Mouse (Mus musculus) liver, embryonic 16.5 days (tissue): Measurements from ENCODE around the gene Rasgef1b. TPM values are rescaled to one million over a fixed set of nuclear protein-coding genes. Genes with fewer than 3 reads are reported as not detected.

Source experiments
- ATAC-seq: fragments of 200-750 bp; cut with Nextera tagmentation; 2 replicates; pipeline ENCODE4 v1.8.0; 2017; ENCODE audit warnings: low read depth, mild to moderate bottlenecking, moderate number of reproducible peaks, moderate library complexity
- H3K27ac ChIP-seq: fragments of 300-500 bp; sonication (generic); 2 replicates; pipeline ENCODE4 v1.5.1; 2014; ENCODE audit warnings: mild to moderate bottlenecking, low read length
- H3K27me3 ChIP-seq: fragments of 300-500 bp; sonication (generic); 2 replicates; pipeline ENCODE4 v1.6.1; 2014; ENCODE audit warnings: low read depth, low read length, mixed read lengths; ENCODE audit not compliant: control insufficient read depth, insufficient read depth
- H3K36me3 ChIP-seq: fragments of 300-500 bp; sonication (generic); 2 replicates; pipeline ENCODE4 v1.6.1; 2014; ENCODE audit warnings: mild to moderate bottlenecking; ENCODE audit not compliant: control insufficient read depth, insufficient read depth
- H3K4me1 ChIP-seq: fragments of 300-500 bp; sonication (generic); 2 replicates; pipeline ENCODE4 v1.6.1; 2014; ENCODE audit warnings: low read depth, low read length, mixed read lengths; ENCODE audit not compliant: control insufficient read depth
- H3K4me2 ChIP-seq: fragments of 300-500 bp; sonication (generic); 2 replicates; pipeline ENCODE4 v1.6.1; 2014; ENCODE audit warnings: low read depth, low read length, mixed read lengths
- H3K4me3 ChIP-seq: fragments of 300-500 bp; sonication (generic); 2 replicates; pipeline ENCODE4 v1.5.1; 2014; ENCODE audit warnings: low read depth, mild to moderate bottlenecking, low read length
- H3K9ac ChIP-seq: fragments of 300-500 bp; sonication (generic); 2 replicates; pipeline ENCODE4 v1.6.1; 2014; ENCODE audit warnings: low read depth, low read length
- H3K9me3 ChIP-seq: fragments of 300-500 bp; sonication (generic); replicated peaks from 2 replicates; pipeline ENCODE4 v1.6.1; 2016; ENCODE audit warnings: low read length; ENCODE audit not compliant: control insufficient read depth
- WGBS: fragments of 180-500 bp; shearing (Covaris S2); extraction: QIAGEN DNeasy Blood & Tissue Kit; methylation state at CpG from one replicate; pipeline ENCODE4 v1.1.7; 2014; ENCODE audit not compliant: insufficient replicate concordance; 5-methylcytosine and 5-hydroxymethylcytosine counted together
- polyA plus RNA-seq: library from polyadenylated mRNA; unstranded; fragments of >200 nt; fragmentation: Nextera tagmentation; extraction: Ambion mirVana; gene quantifications from 2 replicates; pipeline ENCODE4 v1.2.1, GENCODE M21; 2015

Gene Rasgef1b
- polyA plus RNA-seq, 1 experiment from 2014 or later: 11.5 TPM

DNA sequence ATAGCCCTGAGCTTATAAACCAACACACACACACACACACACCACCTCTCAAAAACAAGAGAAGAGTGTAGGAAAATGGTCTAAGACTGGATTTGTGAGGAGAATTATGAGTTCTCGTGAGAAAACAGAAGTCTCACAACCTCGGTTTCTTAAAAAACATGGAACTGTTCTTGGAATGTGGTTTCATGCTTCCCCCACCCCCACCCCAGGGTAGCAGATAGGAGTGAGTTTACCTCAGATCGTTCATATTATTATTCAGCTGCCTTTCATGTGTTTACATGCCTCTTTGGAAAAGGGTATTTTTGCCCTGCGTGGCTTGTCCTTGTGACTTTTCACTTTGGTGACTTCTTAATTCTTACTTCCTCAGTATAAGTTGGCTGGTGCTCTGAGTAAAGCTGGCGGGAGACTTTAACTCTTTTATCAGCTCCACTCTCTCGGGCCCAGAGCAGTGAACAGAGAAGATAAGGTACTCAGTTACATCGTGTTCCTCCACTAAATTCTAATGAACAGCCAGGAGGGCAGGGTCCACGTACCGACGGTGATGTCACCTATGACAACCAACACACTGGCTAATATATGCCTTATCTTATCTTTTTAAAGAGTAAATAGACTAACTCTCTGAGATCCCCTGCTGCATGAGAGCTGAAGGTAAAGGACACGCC, 96.1 kb downstream of the Rasgef1b start:
- peak overlapping the region; percentile 7 for H3K4me2 ChIP-seq
- no peaks in the 10 kb centered on the region for H3K36me3 ChIP-seq
- H3K4me1 ChIP-seq: peaks cover 21% of the 10 kb centered on the region
- H3K9me3 ChIP-seq: no peaks in the 10 kb centered on the region
- no peak overlapping the region for H3K9ac ChIP-seq
- 6% methylated on average over 11 of the region's 11 CpGs for WGBS
- H3K27ac ChIP-seq: peak overlapping the region; percentile 52
- no peaks in the 10 kb centered on the region for H3K27me3 ChIP-seq
- no peak overlapping the region for H3K4me3 ChIP-seq
- peak; percentile 95 for ATAC-seq

DNA sequence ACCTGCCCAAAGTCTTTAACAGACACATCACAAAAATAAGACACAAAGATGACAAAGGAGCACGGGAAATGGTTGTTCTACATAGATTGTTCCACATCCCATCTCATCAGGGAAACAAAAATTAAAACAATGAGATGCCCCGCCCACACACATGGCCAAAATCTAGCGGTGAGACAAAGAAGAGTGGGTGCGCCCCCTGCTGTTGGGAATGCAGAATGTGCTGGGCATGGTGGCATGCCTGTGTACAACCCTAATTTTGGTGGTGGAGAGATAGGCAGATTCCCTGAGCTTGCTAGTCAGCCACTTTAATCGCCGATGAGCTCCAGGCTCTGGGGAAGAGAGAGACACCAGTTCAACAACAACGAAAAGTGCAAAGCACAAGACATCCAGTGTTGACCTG, 98.8 kb downstream of the Rasgef1b start:
- Histone ChIP-seq H3K4me2 (no peak overlapping the region), H3K27ac (no peak overlapping the region), H3K27me3 (no peaks in the 10 kb centered on the region), H3K9me3 (no peaks in the 10 kb centered on the region), H3K4me3 (no peak overlapping the region), H3K9ac (no peak overlapping the region), H3K4me1 (peaks cover 19% of the 10 kb centered on the region), H3K36me3 (no peaks in the 10 kb centered on the region)
- no peak for ATAC-seq
- WGBS: 50% methylated on average over 7 of the region's 7 CpGs

DNA sequence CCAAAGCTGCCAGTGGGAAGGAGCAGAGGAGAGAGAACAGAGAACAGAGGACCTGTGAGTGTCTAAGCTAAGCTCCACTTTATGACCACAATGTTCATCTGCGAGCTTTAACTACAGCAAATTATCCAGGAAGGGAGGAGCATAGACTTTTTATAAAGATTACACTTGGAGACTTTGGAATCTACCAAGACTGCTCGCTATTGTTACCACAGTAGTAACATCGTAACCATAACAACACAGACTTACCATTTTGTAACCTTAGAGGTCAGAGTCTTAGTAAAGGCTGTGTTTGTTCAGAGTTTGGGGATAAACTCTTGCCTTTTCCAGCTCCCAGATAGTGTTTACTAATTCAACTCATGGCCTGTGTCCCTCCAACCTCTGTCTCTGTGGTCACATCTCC, 103.3 kb downstream of the Rasgef1b start:
- H3K27me3 ChIP-seq: no peaks in the 10 kb centered on the region
- ATAC-seq: peak; percentile 45
- H3K9me3 ChIP-seq: no peaks in the 10 kb centered on the region
- no peak overlapping the region for H3K9ac ChIP-seq
- no peaks in the 10 kb centered on the region; the same call in 1 of the 2 replicates for H3K4me1 ChIP-seq
- H3K36me3 ChIP-seq: no peaks in the 10 kb centered on the region
- no peak overlapping the region for H3K4me3 ChIP-seq
- H3K4me2 ChIP-seq: no peak overlapping the region
- H3K27ac ChIP-seq: no peak overlapping the region
- WGBS: 53% methylated on average over 3 of the region's 3 CpGs

DNA sequence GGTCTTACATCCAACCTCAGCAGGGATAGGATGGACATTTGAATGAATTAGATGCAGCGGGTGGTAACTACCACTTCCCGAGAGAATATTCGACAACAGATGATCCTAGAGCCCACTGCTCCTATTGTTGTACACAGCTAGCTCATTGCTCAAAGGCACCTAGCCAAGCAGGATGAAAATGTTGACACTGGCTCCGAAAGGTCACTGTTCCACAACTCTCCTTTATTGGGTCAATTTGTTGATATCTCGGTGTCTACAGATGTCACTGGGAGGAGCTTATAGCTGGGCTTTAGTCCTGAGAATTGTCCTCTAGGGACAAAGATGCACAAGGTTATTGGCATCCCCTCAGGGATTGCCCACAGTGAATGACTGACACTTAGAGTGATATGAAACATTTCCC, 108.1 kb downstream of the Rasgef1b start:
- Histone ChIP-seq H3K36me3 (no peaks in the 10 kb centered on the region), H3K4me2 (no peak overlapping the region), H3K9ac (no peak overlapping the region), H3K4me1 (no peaks in the 10 kb centered on the region; the same call in 1 of the 2 replicates), H3K9me3 (no peaks in the 10 kb centered on the region), H3K27ac (no peak overlapping the region), H3K4me3 (no peak overlapping the region), H3K27me3 (no peaks in the 10 kb centered on the region)
- no peak for ATAC-seq
- 68% methylated on average over 5 of the region's 5 CpGs for WGBS

DNA sequence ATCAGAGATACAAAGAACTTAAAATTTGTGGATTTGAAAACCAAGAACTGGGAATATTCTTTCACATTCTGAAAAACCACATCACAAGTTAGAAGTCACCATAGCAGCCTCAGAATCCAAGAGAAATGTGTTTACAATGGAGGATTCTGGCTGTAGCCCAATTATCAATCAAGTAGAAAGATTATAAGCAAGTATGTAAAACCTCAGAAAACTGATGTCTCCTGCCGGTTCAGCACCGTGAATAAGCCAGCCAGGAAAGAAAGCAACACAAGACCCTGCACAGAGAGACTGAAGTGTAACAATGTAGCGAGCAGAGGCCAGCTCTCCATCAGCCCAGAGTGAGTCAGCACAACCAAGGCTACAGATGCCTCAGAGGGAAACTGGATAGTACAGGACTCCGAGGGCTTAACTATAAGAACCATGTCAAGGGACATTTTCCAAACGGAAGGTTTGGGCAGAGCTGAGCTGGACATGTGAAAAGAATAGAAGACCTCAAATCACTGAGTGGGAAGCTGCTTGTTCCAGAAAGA, 111.5 kb downstream of the Rasgef1b start:
- Histone ChIP-seq H3K4me3 (no peak overlapping the region), H3K27ac (no peak overlapping the region), H3K4me2 (no peak overlapping the region), H3K4me1 (no peaks in the 10 kb centered on the region; the same call in 1 of the 2 replicates), H3K27me3 (peaks cover 16% of the 10 kb centered on the region), H3K9me3 (no peaks in the 10 kb centered on the region), H3K9ac (no peak overlapping the region), H3K36me3 (no peaks in the 10 kb centered on the region)
- 39% methylated on average over 5 of the region's 5 CpGs for WGBS
- no peak for ATAC-seq

DNA sequence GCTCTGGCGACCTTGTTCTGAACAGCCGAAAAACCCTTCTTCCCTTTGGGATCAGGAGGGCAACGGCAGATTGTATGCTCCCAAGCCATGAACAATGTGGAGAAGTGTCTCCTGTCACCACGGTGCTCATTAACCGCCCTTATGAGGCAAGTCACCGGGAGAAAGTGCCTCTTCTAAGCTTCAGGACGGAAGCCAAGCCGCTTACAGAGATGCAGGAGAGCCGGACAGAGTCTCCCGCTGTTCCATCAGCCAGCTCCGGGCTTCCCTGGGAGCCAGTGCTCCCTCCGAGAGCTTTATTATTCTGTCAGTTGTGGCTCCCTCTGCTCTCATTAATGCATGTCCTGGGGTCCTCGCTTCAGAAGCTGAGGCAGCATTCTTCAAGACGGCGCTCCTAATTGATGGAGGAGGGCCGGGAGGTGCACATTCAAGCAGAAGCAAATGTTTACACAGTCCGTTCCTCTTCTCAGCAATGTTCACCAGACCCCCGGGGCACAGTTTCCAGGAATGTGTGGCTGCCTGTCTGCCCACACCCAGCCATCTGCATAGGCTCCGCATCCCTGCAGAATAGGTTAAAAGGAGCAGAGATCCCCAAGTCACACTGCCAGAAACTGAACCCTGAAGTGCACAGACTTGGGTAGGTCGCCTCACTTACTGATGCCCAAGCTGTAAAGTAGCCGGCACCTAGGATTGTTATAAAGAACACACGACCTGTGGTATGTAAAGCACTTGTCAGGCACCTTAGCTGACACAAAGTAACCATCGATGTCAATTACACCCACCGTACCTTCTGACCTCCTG, 115.3 kb downstream of the Rasgef1b start:
- ATAC-seq: no peak
- WGBS: 5% methylated on average over 24 of the region's 24 CpGs

DNA sequence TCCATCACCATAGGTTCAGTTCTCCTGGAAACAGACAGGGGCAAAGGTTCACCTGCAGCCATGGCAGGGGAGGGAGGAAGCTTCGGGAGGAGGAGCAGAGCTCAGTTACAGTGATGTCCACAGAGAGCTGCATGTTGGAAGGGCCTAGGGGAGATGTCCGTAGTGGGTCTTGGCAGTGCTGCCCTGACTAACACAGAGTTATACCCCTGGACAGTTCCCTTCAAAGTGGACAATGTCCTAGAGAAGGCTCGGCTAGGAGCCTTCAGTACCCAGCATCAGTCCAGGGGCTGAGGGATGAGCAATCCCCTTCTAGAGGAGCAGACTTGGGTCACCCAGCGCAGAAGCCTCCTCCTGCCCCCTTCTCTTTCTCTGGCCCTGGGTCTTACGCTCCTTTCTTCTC, 121.3 kb downstream of the Rasgef1b start:
- peak; percentile 9; the same call in 1 of the 2 replicates for ATAC-seq

More for the DNA sequence above, 115.3 kb downstream of the Rasgef1b start:
- Histone ChIP-seq H3K27ac (no peak overlapping the region), H3K4me2 (peak overlapping the region; percentile 9; the same call in 1 of the 2 replicates), H3K4me1 (no peaks in the 10 kb centered on the region), H3K9ac (no peak overlapping the region), H3K27me3 (peaks cover 25% of the 10 kb centered on the region), H3K4me3 (no peak overlapping the region), H3K36me3 (no peaks in the 10 kb centered on the region), H3K9me3 (no peaks in the 10 kb centered on the region)

DNA sequence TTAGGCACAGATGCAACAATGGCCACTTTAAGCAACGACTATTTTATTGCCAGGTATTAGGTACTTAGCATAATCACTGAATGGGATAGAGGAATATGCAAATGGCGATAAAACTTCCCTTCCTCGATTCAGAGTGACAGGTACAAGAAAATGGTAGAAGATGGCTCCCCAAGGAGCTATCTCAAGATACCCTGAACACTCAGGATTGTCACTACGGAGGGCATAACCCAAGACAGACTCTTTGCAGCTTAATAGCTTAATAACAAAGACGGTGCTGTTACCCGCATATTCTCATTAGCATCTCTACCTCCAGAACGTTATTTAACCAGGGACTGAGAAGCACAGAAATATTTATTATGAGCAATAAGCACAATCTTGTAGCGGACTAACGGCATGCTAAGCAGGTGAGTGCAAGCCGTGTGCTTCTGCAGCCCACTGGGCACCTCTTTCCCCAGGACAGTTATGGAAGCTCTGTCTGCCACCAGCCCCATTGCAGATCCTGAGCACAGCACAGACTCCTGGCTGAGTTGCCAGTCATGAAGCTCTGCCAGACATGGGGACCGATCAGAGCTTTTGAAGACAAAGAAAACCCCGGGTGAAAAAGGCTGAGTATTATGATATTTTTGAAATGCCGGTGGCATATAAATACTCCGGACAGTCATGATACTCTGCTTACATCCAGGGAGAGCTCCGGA, 122.6 kb downstream of the Rasgef1b start:
- H3K36me3 ChIP-seq: no peaks in the 10 kb centered on the region
- H3K9ac ChIP-seq: no peak overlapping the region
- no peaks in the 10 kb centered on the region; the same call in 1 of the 2 replicates for H3K4me1 ChIP-seq
- H3K27me3 ChIP-seq: peaks cover 5% of the 10 kb centered on the region
- no peaks in the 10 kb centered on the region for H3K9me3 ChIP-seq
- H3K4me2 ChIP-seq: no peak overlapping the region
- no peak for ATAC-seq
- no peak overlapping the region for H3K27ac ChIP-seq
- H3K4me3 ChIP-seq: no peak overlapping the region
- WGBS: 69% methylated on average over 15 of the region's 15 CpGs

More for the DNA sequence above, 121.3 kb downstream of the Rasgef1b start:
- no peak overlapping the region for H3K9ac ChIP-seq
- 61% methylated on average over 5 of the region's 5 CpGs for WGBS
- H3K4me2 ChIP-seq: no peak overlapping the region
- H3K27ac ChIP-seq: no peak overlapping the region
- H3K27me3 ChIP-seq: peaks cover 9% of the 10 kb centered on the region
- no peaks in the 10 kb centered on the region for H3K9me3 ChIP-seq
- H3K36me3 ChIP-seq: no peaks in the 10 kb centered on the region
- H3K4me3 ChIP-seq: no peak overlapping the region
- no peaks in the 10 kb centered on the region; the same call in 1 of the 2 replicates for H3K4me1 ChIP-seq
